Mouse (Mus musculus): ENCODE measurements at regions not wholly inside any gene's neighbourhood (a gene's known extent, or its start where the extent isn't known, plus 50 kb on each side); places are given as distances from the start of the nearest gene placed in this dataset.
"Not testable (repeated sequence)": the region's sequence is repeated elsewhere in the genome, so short reads cannot be mapped to it uniquely, and the experiment has no call there.

DNA sequence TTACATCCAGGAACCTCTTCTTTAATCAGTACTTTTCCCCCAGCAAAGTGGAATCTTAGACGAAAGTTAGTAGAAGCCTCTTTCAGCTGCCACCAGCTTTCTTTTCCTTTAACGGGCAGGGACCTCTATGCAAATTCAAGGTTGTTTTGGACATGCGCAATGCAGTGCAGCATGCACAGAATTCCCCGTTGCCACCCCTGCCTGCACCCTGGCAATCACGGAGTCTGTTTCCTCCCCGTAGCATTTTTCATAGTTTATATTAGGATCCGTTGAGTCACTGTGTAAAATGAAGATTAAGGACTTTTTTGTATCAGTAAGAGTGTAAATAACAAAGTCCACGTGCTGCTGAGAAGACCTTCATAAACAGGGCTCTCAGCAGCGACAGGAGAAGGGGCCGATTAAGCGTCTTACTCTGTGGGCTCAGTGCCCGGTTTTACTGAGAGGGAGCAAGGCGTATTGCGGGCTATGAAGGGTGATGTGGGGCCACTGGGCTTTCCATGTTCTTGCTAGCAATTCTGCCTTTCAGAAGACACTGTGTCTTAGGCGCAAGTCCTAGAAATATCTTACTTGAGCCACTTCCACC is 212.5 kb downstream of the Fgf9 start:
- DNase-seq (ENCODE audit: extremely low spot score in 1 of 2, low spot score in 1 of 2) = no peak

DNA sequence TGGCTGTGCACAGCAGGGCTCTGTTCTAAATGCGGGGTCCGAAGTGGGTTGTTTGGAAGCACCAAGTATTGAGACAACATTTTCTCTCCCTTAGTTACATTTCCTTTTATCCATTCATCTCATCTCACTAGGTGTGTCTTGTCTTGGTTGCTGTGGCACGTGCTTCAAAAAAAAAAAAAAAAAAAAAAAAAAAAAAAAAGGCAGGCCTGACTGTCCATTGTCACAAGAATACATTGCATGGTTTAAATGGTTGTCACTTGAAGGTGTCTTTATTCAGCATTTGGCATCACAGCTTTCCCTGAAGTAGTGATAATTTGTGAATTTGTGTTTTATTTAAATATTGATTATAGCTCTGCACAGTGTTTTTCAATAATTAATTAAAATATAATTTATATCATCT is 211.9 kb downstream of the Fgf9 start:
- DNase-seq (ENCODE audit: extremely low spot score in 1 of 2, low spot score in 1 of 2) = no peak

DNA sequence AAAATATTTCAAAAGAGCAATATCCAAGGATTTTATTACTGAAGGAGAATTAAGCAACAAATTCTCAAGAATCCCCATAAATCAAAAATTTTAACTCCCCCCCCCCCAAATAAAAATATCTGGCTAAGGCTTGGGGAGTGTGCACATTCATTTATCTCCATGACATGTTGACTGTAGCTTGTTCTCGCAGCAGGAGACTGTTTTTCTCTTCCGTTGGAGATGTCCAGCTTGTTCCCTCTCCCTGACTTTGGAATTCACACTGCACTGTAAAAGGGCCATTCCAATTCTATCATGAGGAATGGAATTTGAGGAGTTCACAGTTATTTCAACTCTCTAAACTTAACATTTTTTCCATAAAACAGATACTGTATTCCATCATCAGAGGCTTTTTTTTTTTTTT is 204.1 kb downstream of the Fgf9 start:
- not testable (repeated sequence) for DNase-seq (ENCODE audit: extremely low spot score in 1 of 2, low spot score in 1 of 2)

DNA sequence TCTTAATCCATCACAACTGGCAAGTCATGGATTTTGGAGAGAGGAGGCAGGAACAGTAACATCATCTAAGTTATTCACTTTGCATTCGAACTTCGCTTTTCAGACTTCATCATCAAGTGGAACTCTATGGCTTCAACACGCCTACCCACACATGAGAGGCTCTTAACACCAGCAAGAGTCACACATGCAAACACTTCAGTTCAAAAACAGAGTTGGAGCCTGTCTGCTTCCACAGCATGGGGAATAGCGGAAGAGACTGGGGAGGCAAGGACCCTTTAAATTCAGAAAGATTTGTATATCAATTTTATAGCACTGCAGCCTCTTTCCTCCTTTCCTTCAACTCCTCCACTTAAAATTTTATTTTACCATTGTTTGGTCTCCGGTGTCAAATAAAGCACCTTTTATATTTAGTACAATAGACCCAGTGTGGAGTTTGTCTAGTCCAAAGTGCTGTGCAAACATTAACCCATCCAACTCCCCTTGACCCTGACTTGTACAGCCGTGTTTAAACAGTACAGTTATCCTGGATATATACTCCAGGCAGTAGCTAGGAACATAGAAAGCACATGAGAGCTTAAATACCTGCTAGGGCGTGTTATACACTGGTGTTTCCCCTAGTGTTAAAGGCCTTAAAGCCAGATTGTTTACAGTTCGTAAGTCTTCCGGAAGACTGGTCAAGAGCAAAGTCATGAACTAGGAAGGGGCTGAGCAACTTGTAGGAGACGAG is 203.5 kb downstream of the Fgf9 start:
- no peak for DNase-seq (ENCODE audit: extremely low spot score in 1 of 2, low spot score in 1 of 2)

DNA sequence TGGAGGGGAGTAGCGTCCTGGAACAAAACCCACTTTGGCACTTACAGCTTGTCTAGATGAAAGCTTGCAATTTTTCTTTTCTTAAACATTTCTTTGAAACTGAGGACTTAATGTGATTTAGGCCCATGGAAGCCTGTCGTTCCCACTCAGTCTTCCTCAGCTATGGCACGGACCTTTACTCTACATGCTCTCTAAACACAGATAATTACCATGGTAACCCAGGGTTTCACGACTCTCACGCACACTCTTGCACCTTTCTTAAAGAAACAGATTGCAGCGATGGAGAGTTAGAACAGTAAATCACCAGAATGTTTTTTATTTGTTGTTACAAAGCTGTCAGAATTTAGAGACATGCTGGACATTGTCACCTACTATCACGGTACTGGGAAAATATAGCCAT is 195.0 kb downstream of the Fgf9 start:
- DNase-seq (ENCODE audit: extremely low spot score in 1 of 2, low spot score in 1 of 2) = no peak

DNA sequence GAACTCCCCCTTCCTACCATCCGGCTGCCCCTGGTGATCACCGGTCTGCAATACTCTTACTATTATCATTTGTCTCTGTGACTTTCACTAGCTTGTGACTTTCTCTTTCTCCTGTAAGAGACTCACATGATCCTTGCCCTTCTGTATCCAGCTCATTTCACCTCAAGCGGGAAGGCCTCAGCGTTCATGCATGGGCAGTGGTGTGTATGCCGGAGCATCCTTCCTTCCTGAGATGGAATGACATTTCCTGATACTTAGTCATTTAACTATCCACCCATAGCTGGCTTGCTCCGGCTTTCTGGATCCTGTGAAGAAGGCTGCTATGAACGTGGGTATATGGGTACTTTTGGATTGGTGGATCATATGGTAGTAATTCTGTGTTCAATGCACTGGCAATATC is 194.1 kb downstream of the Fgf9 start:
- no peak for DNase-seq (ENCODE audit: extremely low spot score in 1 of 2, low spot score in 1 of 2)

DNA sequence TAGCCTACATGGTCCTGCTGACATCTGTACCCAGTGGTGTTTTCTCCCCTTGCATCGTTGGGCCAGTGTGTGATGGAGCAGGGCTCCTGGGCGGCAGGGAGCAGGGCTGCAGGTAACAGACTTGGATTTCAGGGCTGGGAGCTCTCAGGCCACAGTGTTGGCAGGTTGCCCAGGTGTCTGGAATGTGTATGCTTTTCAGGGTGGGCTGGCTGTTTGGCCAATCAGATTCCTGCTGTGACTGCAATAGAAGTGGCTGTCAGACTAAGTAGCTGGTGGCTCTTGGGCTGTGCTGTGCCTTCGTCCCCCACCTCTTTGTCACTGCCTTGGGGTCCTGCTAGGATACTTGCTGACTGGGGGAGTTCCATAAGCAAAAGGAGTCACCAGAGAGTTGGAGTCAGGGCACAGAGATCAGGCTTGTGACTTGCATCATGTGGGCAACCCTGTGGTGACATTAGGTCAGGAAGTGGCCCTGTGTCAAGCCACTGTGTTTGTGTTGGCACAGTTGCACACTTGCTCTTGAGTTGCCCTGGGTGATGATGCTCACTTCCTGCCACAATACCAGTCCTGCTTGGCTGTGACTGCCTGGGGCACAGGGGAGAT is 183.1 kb downstream of the Fgf9 start:
- DNase-seq (ENCODE audit: extremely low spot score in 1 of 2, low spot score in 1 of 2) = no peak

DNA sequence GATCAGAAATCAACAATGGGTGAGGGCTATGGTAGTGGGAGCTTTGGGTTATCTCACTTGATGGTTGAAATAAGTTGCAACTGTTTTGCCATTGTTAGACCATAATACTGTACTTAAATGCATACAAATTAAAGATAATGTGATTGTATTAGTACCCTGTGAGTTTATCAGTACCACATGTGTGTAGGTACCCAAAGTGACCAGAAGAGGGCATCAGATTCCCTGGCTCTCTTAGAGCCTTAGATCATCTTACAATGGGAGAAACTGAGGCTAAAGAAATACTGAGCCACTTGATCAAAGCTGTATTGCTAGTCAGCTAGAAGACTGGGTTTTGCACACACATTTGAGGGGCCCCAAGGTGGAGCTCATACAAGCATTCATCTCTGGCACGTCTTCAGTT is 155.5 kb downstream of the Fgf9 start:
- DNase-seq (ENCODE audit: extremely low spot score in 1 of 2, low spot score in 1 of 2) = no peak

DNA sequence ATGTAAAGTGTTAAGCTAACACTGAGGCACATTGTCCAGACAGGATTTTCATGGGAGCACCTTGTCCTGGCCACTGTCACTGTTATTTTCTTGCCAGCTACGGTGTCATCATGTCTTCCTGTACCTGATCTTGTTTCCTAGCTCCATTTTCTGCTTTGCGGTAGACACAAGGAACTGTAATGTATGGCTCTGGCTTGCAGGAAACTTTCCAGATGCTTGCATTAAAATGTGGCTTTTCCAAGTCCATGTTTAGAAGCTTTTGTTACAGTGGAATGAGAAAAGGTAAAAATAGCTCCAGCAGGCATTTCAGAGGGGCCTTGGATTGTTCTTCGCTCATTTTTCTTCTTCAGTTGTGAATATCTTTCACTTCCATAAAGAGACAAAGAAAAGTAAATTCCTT is 154.1 kb downstream of the Fgf9 start:
- DNase-seq (ENCODE audit: extremely low spot score in 1 of 2, low spot score in 1 of 2) = no peak

DNA sequence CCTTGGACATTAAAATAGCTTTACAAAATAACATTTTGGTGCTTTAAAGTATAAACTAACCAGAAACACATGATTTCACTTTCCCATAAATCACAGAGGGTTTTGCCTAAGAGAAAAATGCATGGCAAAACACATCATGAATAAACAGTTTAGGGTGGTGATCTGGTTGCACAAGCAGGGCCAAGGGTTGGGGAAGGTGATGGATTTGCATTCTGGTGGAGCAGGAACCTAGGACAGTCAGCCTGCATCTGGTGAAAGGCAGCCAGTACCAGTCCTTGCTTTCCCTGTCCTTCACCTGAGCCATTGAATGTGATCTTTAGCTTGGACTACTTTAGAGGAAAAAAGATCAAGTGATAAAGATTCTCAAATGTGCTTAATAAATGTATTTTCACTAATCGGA is 138.1 kb downstream of the Fgf9 start:
- DNase-seq (ENCODE audit: extremely low spot score in 1 of 2, low spot score in 1 of 2) = no peak

DNA sequence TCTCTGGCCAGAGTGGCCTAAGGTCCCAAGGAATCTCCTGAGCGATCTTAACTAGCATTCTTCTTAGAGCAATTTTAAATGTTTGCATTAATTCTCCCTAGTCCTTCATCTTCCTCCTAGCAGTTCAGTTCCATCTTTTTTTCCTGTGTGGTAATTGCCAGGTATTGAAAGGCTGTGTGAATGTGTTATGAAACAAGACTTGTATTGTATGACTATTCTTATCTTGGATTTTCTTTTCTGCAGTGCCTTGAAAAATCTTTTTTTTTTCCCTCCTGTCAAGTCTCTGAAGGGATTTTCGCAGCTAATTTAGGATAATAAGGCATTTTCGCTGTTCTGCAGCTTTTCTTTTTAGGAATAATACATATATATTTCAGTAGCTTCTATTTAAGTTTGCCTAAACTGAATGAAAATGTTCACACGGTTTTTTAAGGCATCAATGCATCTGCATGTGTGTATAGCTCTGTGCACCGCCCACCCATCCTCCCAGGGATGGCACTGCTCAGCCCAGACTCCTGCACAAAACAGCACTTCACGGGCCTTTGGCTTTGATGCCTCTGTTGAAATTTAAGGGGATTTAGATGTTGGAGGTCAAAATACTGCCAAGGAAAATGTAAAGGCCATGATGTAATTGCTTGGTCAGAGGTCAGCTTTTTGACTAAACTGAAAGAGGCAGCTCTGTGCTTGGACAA is 132.4 kb downstream of the Fgf9 start:
- DNase-seq (ENCODE audit: extremely low spot score in 1 of 2, low spot score in 1 of 2) = peak in 1 of 2 experiments; percentile 4

DNA sequence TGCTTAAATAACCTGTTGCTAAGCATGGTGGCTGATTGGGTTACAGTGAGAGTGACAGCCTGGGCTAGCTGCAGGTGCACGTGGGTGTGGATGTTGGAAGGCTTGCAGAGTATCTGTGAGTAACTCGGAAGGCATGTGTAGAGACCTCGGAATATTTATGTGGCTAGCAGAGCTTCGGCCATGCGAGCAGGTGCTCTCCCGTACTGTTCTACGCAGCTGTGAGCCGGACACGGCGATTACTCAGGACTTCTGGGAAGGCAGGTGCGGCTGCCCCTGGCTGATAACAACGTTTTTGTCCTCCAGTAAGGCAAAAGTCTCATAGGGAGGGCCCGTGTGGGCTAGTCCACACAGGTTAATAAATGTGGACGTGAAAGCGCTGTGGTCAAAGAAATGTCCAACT is 119.6 kb downstream of the Fgf9 start:
- DNase-seq (ENCODE audit: extremely low spot score in 1 of 2, low spot score in 1 of 2) = no peak

DNA sequence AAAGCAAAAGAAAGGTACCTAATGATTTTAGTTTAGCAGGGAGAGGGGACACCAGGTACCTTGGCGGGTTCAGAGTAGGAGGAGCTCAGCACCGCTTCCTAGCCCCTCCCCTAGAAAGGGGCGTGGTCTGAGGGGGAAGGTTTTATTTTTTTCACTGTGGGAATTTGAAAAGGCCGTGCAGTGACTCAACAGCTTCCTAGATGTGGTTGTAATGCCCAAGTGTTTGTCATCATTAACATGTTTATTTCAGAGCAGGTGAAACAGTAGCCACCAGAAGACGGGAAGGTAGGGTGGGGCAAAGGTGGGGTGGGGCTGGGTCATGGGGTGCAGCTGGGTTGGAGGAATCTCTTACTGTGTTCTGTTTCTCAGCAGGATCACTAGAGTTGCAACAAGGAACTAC is 112.5 kb downstream of the Fgf9 start:
- DNase-seq (ENCODE audit: extremely low spot score in 1 of 2, low spot score in 1 of 2) = no peak

DNA sequence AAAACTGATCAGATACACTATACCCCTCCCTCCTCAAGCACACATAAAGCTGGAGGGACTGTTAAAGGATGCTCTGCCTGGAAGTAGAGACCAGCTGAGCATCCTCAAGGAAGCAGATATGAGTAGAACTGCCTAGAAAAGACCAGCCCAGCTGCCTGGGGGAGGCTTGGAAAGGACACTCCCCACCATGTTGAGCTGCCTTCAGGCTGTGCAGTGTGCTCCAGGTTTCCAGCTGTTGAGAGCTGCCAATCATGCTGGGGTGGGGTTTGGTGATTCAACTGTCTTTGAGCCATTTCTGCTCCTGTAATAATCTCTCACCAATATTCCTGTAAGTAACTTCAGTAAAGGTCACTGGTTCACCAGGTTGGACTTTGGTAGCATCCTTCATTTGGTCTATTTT is 110.4 kb downstream of the Fgf9 start:
- no peak for DNase-seq (ENCODE audit: extremely low spot score in 1 of 2, low spot score in 1 of 2)

DNA sequence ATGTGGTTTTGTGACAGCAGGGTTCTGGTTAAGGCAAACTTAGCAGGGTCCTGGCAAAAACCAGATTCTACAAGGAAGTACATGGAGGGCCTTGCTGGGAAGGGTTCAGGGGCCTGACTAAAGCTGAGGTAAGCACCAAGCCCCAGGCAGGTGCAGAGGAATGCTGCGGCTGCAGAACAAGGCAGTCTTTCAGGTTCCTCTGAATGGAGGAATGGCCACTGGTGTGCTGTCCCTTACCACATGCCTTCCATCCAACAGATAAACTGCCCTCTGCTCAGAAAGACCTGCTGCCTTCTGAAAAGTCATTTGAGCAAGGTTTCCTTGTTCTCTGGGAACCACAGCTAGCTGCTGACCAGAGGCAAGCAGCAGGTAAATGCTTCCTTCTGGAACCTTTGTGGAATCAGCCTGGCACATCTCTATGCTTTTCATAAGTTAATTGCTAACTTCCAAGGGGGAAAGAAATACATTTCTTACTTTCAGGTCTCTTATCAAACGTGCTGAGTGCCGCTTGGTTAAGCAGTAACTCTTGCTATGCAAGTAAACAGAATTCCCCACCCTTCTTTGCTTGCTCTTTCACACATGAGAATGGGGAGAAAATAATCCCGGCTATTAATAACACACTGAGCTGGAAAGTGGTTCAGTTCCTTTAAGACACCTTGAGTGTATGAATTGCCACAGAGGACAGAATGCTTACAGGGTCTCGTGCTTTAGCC is 105.5 kb downstream of the Fgf9 start:
- no peak for DNase-seq (ENCODE audit: extremely low spot score in 1 of 2, low spot score in 1 of 2)

DNA sequence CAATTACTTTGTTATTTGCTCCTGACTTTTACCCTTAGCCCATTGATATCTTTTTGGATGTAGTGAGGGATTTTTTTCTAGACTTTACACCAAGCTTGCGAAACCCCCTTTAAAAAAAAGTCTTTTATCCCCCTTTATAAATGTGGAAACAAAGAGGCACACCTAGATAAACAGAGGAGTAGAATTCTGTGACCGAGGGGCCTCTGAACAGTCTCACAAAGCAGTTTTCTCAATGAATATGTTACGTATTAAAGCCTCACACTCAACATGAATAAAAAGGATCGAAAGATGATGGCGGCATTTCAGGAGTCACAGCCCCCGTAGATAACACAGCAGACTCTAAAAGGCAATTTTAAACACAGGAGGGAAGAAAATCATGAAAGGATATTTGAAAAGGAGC is 104.2 kb downstream of the Fgf9 start:
- DNase-seq (ENCODE audit: extremely low spot score in 1 of 2, low spot score in 1 of 2) = no peak

DNA sequence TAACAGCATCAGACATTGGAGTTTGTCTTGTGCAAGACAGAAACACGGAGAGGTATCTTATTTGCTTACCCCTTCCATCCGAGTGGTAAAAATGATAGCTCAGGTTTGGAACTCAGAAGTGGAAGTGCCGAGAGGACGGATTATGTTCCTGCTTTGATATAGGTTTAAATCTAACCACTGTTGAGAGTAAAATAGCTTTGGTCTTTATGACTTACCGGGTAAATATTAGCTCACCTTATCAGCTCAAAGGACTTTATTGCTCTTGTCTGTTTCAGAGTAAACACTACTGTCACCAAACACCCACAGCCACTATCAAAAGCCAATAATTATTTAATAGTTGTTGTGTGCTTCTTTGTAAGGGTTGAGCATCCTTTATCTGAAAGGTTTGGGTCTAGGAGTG is 98.6 kb downstream of the Fgf9 start:
- no peak for DNase-seq (ENCODE audit: extremely low spot score in 1 of 2, low spot score in 1 of 2)
